Mouse (Mus musculus) Muller cell, postnatal 12 days (primary cell): ENCODE data around the gene Ints6.
"Not testable (repeated sequence)": the region's sequence is repeated elsewhere in the genome, so short reads cannot be mapped to it uniquely, and the experiment has no call there.

Experiments
- DNase-seq: peaks from one replicate; pipeline ENCODE4 v3.0.0-alpha.2; 2015; ENCODE audit errors: inconsistent ontology term

The Ints6 gene

DNA sequence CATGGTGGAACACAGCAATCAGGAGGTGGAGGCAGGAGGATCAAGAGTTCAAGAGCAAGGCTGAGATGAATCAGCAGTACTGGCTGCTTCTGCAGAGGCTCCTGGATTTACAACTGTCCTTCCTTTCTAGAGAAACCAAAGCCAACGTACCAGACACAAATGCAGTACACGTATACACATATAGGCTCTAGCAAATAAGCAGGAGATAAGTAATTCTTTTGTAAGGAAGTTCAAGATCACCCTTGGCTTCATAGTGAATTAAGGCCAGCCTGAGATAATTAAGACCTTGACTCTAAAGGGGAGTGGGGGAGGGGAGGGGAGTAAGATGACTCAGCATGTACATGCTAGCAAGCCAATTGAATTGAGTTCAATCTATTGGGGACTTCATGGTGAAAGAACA is 9.5 kb downstream of the Ints6 start:
- DNase-seq, result peak; percentile 30

- DNase-seq, result no peak
These were observed 25.3 kb downstream of the Ints6 start for GRCm38 (mm10) chr14:62735646-62736045.

DNA sequence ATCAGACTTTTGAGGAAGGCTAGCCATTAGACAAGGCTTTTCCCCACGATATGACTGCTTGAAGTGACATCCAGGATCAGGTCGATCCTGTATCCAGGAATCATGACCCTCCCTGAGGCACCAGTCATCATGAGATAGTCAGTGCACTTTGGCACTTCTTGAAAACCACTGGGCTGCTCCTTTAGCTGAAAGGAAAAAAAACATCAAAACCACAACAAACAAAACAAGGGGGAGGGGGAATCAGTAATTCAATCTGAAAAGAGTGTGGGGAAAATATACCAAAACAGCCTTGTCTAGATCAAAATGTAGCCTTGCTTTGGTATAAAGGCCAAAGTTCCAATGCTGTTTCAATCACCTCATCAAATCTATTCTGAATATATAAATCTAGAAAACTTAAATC is 27.3 kb downstream of the Ints6 start:
- no peak for DNase-seq

GRCm38 (mm10) chr14:62731902-62732301 is 29.1 kb downstream of the Ints6 start:
- DNase-seq, result no peak

- DNase-seq, result no peak
These were observed 36.4 kb downstream of the Ints6 start for GRCm38 (mm10) chr14:62724560-62724959.

DNA sequence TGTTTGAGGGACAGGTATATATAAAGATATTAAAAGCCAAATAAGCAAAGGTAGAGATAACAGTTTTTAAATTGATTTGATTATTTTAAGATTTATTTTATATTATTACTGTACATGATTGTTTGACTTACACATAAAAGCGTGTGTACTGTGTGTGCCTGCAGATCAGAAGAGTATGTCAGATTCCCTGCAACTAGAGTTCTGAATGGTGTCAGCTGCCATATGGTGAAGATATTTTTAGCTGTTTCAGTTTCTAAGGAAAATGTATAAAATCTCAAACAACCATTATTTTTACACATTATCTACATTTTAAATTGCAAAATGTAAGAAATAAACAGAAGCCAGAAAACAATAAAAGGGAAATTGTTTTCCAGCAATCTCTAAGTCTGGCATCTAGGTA is 39.3 kb downstream of the Ints6 start:
- DNase-seq, result no peak

DNA sequence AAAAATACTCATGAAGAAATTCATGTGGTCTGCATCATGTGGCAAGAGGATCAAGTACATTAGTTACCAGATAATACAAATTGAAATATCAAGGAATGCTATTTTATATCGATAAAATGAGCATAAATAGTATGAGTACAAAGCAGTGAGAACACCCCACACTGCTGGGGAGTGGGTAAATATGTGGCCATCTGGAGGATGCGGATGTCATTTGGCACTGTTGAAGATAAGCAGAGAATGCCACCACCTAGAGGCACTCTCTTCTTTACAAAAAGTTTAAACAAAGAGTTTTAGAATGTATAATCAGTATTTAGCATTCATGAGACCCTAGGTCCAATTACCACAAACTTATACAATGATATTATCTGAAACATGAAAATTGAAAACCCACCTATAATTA is 42.8 kb downstream of the Ints6 start:
- no peak for DNase-seq

DNA sequence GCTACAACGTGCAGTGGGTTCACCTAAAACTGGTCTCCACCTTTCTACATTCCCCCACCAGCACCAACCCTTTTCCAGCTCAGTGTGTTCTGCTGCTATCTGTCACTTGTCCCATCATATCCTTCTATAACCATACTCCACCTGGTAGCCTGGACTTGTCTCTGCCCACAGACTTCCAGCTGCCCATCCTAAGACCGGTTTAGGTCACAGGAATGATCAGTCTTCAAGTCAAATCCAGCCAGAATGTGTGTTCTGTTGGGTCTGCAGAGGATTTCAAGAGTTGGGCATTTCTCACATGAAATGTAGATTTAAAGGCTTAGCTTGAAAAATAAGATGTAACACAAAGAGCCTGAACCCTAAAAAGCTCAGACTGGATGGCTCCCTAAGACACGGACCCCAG is 87.3 kb downstream of the Ints6 start:
- DNase-seq, result no peak

DNA sequence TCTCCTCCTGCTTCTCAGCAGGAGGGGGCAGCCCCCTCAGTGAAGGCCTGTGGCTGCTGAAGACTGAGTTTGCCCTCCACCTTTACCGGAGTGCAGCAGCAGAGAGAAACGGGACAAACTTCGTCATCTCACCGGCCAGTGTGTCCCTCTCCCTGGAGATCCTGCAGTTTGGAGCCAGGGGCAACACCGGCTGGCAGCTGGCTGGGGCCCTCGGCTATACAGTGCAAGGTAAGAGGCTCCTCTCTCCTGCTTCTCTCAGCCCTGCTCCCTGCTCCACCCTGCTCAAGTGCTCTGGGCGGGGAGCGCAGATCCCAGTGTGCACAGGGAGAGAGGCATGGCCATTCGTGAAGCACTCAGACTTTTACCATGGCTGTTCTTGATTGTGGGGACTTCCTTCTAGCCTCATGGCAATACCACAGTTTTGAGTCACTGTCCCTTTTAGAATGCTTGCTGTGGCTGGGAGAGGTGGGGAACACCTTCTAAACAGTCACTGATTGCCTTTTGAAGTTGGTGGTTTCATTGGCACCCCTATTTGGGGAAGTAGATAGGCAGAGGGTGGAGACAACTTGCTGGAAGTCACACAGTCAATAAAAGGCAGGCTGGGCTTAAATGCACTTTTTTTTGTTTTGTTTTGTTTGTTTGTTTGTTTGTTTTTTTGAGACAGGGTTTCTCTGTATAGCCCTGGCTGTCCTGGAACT is 95.8 kb downstream of the Ints6 start:
- DNase-seq, result no peak

- DNase-seq, result no peak
These were observed 97.6 kb downstream of the Ints6 start, which contains the start of gene Serpine3 for GRCm38 (mm10) chr14:62663367-62663766. TSS of gene Serpine3 (plus strand) at chr14:62663667.

DNA sequence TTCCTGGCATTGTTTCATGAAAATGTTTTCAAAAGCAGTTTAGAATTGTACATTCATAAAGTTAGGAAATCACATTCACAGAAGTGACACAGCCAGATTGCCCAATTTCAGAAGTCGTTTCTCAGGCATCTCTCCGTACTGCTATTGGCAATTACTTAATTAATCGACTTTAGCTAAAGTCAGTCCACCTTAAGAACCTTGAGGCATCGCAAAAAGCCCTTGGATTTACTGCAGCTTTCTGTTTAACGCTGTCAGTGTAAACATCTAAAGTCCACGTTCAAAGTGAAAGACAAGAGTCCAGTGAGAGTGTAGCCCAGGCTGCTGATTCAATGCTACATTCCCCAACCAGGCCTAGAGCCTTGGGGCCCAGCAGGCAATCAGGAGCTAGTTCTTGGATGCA is 98.6 kb downstream of the Ints6 start:
- no peak for DNase-seq

DNA sequence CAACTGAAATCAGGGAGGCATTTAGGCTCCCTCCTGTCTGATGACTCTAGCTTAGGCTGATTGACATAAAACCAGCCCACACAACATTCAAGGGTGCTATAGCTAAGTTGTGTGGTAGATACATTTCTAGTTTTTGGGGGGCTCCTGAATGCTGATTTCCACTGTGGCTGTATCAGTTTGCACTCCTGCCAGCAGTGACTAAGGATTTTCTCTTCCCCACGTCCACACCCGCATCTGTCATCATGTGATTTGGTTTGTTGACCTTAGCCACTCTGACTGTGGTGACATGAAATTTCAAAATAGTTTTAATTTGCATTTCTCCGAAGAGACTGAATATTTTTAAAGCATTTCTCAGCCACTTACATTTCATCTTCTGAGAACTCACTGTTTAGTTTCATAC is 103.5 kb downstream of the Ints6 start:
- no peak for DNase-seq

DNA sequence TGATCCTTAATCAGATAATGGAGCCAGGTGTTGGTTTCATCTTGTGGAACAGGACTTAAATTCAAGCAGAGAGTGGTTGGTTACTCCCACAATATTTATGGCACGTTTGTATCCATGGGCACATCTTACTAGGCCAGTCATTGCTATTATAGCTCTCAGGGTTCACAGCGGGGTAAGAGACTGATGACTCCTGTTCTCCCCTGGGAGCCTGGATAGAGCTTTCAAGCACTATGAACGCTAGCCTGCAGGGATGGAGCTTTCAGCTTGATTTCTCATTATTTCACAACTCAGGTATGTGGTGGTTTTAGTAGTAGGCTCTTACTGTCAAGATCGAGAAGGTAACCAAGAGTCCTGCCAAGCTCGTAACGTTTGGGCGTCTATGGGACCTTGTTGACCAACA is 105.0 kb downstream of the Ints6 start:
- no peak for DNase-seq

DNA sequence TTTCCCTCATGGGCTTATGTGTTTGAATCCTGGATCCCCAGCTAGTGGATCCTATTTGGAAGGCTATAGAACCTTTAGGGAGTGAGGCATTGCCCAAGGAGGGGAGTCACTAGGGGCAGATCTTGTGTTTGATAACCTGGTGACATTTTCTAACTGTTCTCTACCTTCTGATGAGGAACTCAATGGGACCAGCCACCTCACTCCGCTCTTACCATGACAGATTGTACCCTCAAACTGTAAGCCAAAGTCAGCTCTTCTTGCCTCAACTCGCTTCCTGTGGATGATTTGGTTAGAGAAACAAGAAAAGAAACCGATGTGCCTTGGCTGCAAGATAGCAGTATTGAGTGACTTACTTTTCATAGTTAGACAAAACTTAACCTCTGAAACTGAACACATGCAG is 109.2 kb downstream of the Ints6 start:
- DNase-seq, result no peak

GRCm38 (mm10) chr14:62650376-62650775 is 110.6 kb downstream of the Ints6 start:
- DNase-seq, result no peak

- no peak for DNase-seq
These were observed 112.6 kb downstream of the Ints6 start for GRCm38 (mm10) chr14:62648405-62648804.

- not testable (repeated sequence) for DNase-seq
These were observed 118.6 kb downstream of the Ints6 start for GRCm38 (mm10) chr14:62642368-62642767.

DNA sequence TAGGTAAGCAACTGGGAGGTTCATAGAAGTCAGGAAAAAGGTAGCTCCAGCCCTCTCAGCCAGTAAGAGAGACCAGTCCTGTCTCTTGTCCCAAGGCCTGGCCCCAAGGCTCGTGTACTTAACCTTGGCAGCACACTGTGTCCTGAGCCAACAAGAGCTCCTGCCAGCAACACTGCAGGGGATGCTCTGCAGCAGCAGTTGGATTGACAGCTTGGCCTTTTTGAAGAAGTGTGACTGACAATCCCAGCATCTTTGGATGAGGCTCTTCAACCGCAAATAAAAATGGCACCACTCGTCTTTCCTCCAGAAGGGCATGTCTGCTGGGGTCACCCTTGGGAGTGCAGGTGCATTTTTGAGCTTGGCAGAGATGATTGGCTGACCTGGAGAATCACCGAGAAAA is 120.6 kb downstream of the Ints6 start:
- DNase-seq, result no peak

DNA sequence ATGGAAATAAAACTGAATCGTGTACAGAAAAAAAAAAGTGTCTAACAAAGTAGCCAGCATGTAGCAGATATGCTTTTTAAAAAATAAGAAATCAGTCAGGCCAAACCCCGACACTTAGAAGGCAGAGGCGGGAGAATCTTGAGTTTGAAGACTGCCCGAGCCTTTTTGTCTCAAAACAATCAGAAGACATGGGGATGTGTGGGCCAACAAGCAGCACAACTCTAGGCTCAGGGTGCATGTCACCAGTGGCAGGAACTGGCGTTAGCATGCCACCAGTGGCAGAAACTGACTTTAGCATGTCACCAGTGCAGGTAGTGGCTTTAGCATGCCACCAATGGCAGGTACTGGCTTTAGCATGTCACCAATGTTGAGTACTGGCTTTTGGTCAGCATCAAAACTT is 121.4 kb downstream of the Ints6 start:
- DNase-seq, result no peak

DNA sequence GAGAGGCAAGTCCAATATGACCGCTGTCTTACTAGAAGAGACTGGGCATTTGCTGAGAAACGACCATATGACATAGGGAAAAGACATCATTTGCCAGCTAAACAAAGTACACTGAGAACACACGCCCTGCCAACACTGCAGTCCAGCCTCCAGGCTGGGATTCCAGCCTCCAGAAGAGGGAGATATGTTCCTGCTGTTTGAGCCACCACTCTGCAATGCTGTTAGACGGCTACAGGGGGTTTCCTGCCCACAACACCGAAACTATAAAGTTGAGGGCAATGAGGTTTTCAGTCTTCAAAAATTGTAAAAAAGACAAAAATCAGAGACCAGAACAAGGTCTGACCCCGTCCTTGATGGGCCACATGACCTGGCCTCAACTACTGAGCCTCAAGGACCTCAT is 121.9 kb downstream of the Ints6 start:
- DNase-seq, result no peak

- DNase-seq, result no peak
These were observed 122.6 kb downstream of the Ints6 start for GRCm38 (mm10) chr14:62638345-62638702.

DNA sequence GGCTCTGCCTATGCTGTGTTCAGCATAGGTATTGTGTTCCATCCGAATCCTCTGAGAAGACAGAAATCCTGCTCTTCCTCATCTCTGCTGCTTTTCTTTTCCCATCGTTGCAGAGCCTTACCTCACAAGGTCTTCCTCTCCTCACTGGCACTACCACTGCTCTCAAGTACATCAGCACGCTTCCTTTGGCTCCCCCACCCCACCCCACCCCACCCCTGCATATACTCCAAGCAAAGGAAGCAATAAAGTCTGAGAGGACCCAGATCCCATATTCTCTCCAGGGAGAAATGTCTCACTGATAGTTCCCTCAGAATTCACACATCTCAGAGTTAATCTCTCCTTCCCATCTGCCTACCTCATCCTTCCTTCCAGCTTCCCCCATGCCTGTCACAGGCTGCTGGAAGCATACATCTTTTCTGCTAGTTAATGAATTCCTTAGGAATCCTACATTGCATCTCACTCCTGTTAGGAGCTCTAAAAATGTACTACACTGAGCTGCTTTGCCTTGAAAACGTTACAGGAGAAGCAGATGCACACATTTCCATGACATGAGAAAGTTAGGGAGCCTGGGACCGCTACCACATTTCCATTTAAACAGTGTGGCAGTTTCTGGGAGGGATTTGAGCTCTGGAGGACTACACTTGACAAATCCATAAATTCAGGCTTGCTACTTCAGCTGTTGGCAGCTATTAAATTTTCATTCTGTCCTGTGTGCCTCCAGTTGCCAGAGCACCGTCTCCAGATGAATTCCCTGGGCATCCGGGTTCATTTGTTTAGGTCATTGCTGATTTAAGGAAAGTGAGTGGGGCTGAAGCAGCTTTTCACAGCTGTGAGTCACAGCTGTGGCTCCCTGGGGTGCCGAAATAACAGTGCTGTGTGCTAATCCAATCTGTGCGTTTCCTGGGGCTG is 123.3 kb downstream of the Ints6 start:
- DNase-seq, result peak; percentile 31

DNA sequence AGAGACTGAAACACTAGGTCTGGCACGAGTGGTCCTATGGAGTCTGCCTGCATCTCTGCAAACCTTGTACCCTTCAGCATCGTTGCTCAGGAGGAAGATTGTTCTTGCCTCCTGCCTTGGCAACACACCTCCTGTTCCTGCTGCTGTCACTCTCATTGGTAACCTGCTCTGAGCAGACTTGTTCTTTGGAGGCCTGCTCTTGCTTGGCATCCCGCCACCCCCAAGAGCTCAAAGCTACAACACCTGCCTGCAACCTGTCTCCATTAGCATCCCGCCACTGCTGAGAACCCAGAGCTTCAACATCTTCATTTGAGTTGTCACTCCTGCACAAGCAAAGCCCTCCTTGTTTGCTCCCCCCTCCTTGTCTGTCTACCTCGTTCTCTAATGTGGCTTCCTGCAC is 133.0 kb downstream of the Ints6 start:
- DNase-seq, result no peak
